Mouse (Mus musculus) brain, embryonic 14.5 days (tissue): ENCODE measurements at regions not wholly inside any gene's neighbourhood (a gene's known extent, or its start where the extent isn't known, plus 50 kb on each side); places are given as distances from the start of the nearest gene placed in this dataset.

Source experiments
- DNase-seq: peaks from one replicate; pipeline ENCODE4 v3.0.0-alpha.2; 2011; ENCODE audit warnings: low read depth
- CTCF ChIP-seq: fragments of 200-500 bp; IDR thresholded peaks from 2 replicates; pipeline ENCODE4 v1.5.1; 2012; ENCODE audit warnings: inconsistent platforms, mild to moderate bottlenecking, moderate library complexity, borderline replicate concordance; ENCODE audit not compliant: insufficient read depth, insufficient read length; ENCODE audit errors: extremely low read depth
- POLR2A ChIP-seq: fragments of 200-500 bp; IDR thresholded peaks from 2 replicates; pipeline ENCODE4 v1.6.1; 2012; ENCODE audit warnings: mild to moderate bottlenecking, inconsistent platforms, borderline replicate concordance; ENCODE audit not compliant: poor library complexity, insufficient read depth, insufficient read length, severe bottlenecking; ENCODE audit errors: extremely low read depth

DNA sequence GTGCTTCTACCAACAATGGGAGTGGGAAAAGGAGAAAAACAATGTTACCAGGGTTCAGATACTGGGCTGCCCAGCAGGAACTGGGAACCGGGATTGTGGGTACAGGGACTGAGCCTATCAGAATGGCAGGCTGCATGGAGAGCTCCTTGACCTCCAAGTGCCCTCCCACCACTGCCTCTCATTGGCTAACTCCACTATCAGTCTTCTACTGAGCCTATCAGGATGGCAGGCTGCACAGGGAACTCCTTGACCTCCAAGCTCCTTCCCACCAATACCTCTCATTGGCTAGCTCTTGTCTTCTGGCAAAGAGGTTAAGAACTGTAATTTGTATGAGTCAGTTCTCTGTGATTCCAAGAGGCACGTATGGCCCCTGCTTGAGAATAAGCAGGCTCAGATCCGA is 73.6 kb upstream of the Ntrk2 start:
- no peak for DNase-seq
- TF ChIP-seq POLR2A (no peak), CTCF (no peak)

DNA sequence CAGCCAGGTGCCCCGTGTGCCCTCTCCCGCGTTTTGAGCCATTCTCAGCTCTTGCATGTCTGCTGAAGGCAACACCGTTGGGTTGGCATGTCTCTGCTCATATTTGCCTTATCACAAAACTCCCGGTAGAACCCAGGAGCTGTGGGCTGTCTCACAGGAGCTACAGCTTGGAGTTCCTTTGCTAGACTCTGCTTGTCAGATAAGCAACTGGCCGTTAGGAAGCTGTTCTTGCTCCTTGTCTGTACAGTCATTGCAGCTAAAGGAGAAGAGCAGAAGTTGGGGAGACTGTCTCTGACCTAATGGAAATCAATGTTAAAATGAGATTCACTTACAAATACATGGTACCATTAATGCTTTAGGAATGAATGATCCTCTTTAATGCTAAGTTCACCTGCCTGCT is 72.8 kb upstream of the Ntrk2 start:
- DNase-seq, result no peak
- TF ChIP-seq CTCF, result no peak
- no peak for TF ChIP-seq POLR2A

DNA sequence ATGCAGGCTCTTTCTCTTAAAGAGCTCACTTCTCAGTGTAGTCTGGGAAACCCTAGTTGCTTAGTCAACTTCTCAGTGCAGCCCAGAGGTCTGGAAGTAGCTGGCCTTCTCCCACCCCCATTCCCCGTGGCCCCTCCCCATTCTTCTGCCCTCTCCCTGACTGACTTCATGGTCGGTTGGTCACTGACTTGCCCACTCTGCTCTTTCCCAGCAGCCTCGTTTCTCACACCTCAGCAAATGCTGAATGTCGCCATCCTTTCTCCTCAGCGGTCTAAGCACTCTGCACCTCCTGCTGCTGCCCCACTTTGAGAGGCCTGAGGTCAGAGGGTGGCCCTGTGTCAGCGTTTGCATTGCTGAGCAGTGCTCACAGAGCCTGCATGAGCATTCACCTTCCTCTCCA is 70.8 kb upstream of the Ntrk2 start:
- no peak for TF ChIP-seq CTCF
- TF ChIP-seq POLR2A, result no peak
- DNase-seq, result no peak

DNA sequence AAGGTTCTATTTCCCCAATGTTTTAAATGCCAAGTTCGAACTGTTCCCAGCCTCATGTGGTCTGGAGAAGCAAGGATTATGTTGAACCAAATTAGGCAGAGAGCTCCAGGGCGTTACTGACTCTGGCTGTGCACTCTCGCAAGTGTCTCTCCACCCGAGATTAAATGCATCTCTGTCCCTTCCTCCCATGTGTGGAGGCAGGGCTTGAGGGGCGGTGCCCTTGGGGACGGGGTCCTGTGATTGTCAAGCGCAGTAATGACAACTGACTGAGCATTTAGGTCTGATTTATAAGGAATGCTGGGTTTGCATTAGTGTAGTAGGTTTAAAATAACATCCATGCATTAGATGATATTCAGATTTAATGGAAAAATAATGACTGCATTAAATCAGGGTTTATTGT is 65.6 kb upstream of the Ntrk2 start:
- TF ChIP-seq CTCF (no peak), POLR2A (no peak)
- DNase-seq, result no peak

DNA sequence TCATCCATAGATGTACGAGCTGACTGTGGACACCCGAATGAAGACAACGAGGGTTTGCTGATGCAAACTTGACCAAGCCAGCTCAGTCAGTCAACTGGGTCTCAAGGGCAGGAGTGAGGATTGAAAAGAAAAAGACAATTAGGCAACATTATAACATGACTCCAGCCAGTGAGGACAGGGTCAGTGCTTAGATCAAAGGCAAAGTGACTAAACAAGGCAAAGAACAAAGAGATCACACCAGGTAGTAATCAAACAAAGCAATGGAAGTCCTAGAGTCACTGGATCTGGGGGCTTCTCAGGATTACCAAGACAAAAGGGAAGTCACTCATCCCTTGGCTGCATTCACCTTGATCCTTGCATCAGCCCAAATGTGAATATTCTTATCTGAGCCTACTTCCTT is 60.3 kb upstream of the Ntrk2 start:
- no peak for TF ChIP-seq POLR2A
- no peak for TF ChIP-seq CTCF

DNA sequence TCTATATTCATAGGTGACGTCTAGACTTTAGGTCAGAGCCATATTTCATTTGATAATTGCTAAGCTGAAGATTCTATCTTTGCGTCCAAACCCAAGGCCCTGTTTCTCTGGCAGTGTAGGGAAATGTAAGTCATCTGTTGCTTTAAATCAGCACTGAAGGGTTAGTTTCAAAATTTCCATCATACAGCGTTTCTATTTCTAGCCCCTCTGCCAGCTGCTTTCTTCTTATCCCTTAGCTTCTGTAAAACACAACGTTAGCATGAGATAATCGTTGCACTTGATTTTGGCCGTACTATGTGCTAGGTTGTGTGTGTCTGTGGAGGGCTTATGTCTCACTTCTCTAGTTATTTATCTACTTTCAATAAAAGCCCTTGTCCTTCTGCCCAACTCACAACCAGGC is 58.7 kb upstream of the Ntrk2 start:
- DNase-seq, result no peak
- no peak for TF ChIP-seq CTCF
- TF ChIP-seq POLR2A, result no peak

More for the DNA sequence above, 60.3 kb upstream of the Ntrk2 start:
- no peak for DNase-seq

DNA sequence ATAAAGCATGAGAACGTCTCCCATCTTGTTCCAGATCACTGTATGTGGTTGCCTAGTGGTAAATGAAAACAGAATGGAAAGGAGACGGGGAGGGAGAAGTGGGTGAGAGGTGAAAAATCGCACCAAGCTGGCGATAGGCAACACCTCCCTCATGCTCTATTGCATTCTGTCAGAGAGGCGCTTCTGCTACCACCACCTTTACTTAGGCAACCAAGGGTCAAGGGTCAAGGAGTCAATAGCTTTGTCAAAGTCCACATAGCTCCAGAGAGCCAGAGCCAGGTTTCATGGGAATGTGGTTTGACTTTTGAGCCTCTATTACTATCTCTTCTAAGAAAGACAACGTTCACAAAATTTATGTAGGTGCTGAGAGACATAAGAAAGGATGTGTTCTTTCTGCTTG is 50.2 kb upstream of the Ntrk2 start:
- DNase-seq, result no peak
- TF ChIP-seq POLR2A, result no peak
- TF ChIP-seq CTCF, result no peak
